Mouse (Mus musculus) heart, adult 9 months (tissue): Measurements from ENCODE around the gene Apoc4.
A peak's percentile ranks its signal among the peaks of the same experiment; 100 is the strongest.

Experiments
- DNase-seq, 2 experiments: peaks; one replicate each; pipeline ENCODE4 v3.0.0; 2022; ENCODE audit warnings: low spot score in 2 of 2

The Apoc4 gene

GRCm38 (mm10) chr7:19628536-19629360, 52.5 kb downstream of the Apoc4 start:
- DNase-seq = peak; percentile 96 to 98

GRCm38 (mm10) chr7:19628192-19628535, 53.1 kb downstream of the Apoc4 start:
- DNase-seq = no peak
